Mouse (Mus musculus) gastrocnemius, adult 18-20 months (tissue): ENCODE measurements around the gene Fmo6. TPM values are rescaled to one million over a fixed set of nuclear protein-coding genes. Genes with fewer than 3 reads are reported as not detected.

Experiments used
- DNase-seq: peaks from one replicate; pipeline ENCODE4 v3.0.0; 2021; ENCODE audit warnings: low spot score
- long read RNA-seq, 2 experiments: library from polyadenylated mRNA; stranded (forward); transcript quantifications; one replicate each; pipeline ENCODE4 v2.0.0; 2021
- total RNA-seq, 2 experiments: library from RNA; stranded (reverse); gene quantifications; 2 replicates each; pipeline ENCODE4 v1.2.3; 2021

Fmo6 gene
- total RNA-seq = not detected
- long read RNA-seq, experiment 1 = 0 reads
- long read RNA-seq, experiment 2 = 0 reads

GRCm38 (mm10) chr1:162937415-162937814, at the start of gene Fmo6:
Gene Fmo6, minus strand, starts transcription at chr1:162937515.
- DNase-seq = no peak

- DNase-seq = no peak
These were observed 49.5 kb upstream of the Fmo6 start for GRCm38 (mm10) chr1:162986777-162987176.

GRCm38 (mm10) chr1:162986121-162986748, 48.9 kb upstream of the Fmo6 start:
- DNase-seq = no peak

GRCm38 (mm10) chr1:162984428-162984827, 47.1 kb upstream of the Fmo6 start, which contains the start of gene Fmo3:
Gene Fmo3, minus strand, starts transcription at chr1:162984528.
- no peak for DNase-seq

- DNase-seq = no peak
These were observed 26.2 kb upstream of the Fmo6 start for GRCm38 (mm10) chr1:162963556-162963955.

- no peak for DNase-seq
These were observed 20.1 kb upstream of the Fmo6 start for GRCm38 (mm10) chr1:162957422-162957821.

- no peak for DNase-seq
These were observed 15.8 kb upstream of the Fmo6 start for GRCm38 (mm10) chr1:162953079-162953478.

GRCm38 (mm10) chr1:162949763-162950162, 12.4 kb upstream of the Fmo6 start:
- no peak for DNase-seq

GRCm38 (mm10) chr1:162947934-162948333, 10.6 kb upstream of the Fmo6 start:
- DNase-seq = no peak

- DNase-seq = no peak
These were observed 9.7 kb upstream of the Fmo6 start for GRCm38 (mm10) chr1:162946837-162947558.

- DNase-seq = no peak
These were observed 6.4 kb upstream of the Fmo6 start for GRCm38 (mm10) chr1:162943700-162944099.

GRCm38 (mm10) chr1:162938696-162939351, 1.5 kb upstream of the Fmo6 start:
- DNase-seq = peak; percentile 22

- DNase-seq = peak; percentile 47
These were observed 818 bp upstream of the Fmo6 start for GRCm38 (mm10) chr1:162937970-162938695.

GRCm38 (mm10) chr1:162934374-162935012, 2.8 kb downstream of the Fmo6 start:
- no peak for DNase-seq

GRCm38 (mm10) chr1:162932386-162932785, 4.9 kb downstream of the Fmo6 start:
- no peak for DNase-seq

GRCm38 (mm10) chr1:162931880-162932279, 5.4 kb downstream of the Fmo6 start:
- DNase-seq = no peak

- peak; percentile 13 for DNase-seq
These were observed 5.9 kb downstream of the Fmo6 start for GRCm38 (mm10) chr1:162931310-162931875.

- no peak for DNase-seq
These were observed 6.7 kb downstream of the Fmo6 start for GRCm38 (mm10) chr1:162930631-162931030.

- no peak for DNase-seq
These were observed 8.2 kb downstream of the Fmo6 start for GRCm38 (mm10) chr1:162929146-162929545.

- no peak for DNase-seq
These were observed 12.2 kb downstream of the Fmo6 start for GRCm38 (mm10) chr1:162925121-162925520.

GRCm38 (mm10) chr1:162916661-162917060, 20.7 kb downstream of the Fmo6 start:
- no peak for DNase-seq
